Mouse (Mus musculus) liver, embryonic 14.5 days (tissue): Measurements from ENCODE around the gene Krt8. TPM values are rescaled to one million over a fixed set of nuclear protein-coding genes. Genes with fewer than 3 reads are reported as not detected.
A peak's percentile ranks its signal among the peaks of the same experiment; 100 is the strongest.
"Not testable (repeated sequence)": the region's sequence is repeated elsewhere in the genome, so short reads cannot be mapped to it uniquely, and the experiment has no call there.

Experiments
- ATAC-seq: fragments of 200-750 bp; cut with Nextera tagmentation; 2 replicates; pipeline ENCODE4 v1.8.0; 2017; ENCODE audit warnings: moderate number of reproducible peaks, mild to moderate bottlenecking, moderate library complexity; ENCODE audit not compliant: insufficient read depth
- DNase-seq, 3 experiments: peaks; one replicate each; pipeline ENCODE4 v3.0.0-alpha.2; 2012 to 2013; ENCODE audit warnings: low read depth in 3 of 3, low spot score in 3 of 3
- H3K27ac ChIP-seq: fragments of 300-500 bp; sonication (generic); 2 replicates; pipeline ENCODE4 v1.5.1; 2014; ENCODE audit warnings: moderate library complexity, mild to moderate bottlenecking, control low read depth, inconsistent platforms
- H3K27me3 ChIP-seq: fragments of 300-500 bp; sonication (generic); 2 replicates; pipeline ENCODE4 v1.6.1; 2014; ENCODE audit warnings: mild to moderate bottlenecking, low read length, moderate library complexity; ENCODE audit not compliant: control insufficient read depth, insufficient read depth
- H3K36me3 ChIP-seq: fragments of 300-500 bp; sonication (generic); replicated peaks from 2 replicates; pipeline ENCODE4 v1.6.1; 2014; ENCODE audit warnings: low read depth; ENCODE audit not compliant: control insufficient read depth, insufficient read depth
- H3K4me1 ChIP-seq, 2 experiments: fragments of 200-500 bp in 1 of 2; fragments of 300-500 bp in 1 of 2; sonication (generic) in 1 of 2; replicated peaks; 2 replicates each; pipeline ENCODE4 v1.6.1; 2012 to 2014; ENCODE audit warnings: antibody characterized with exemption in 1 of 2, inconsistent platforms in 1 of 2, low read length in 1 of 2; ENCODE audit not compliant: control insufficient read depth in 2 of 2, insufficient read depth in 2 of 2
- H3K4me2 ChIP-seq: fragments of 300-500 bp; sonication (generic); 2 replicates; pipeline ENCODE4 v1.6.1; 2014; ENCODE audit warnings: low read depth, mild to moderate bottlenecking, control low read depth, moderate library complexity
- H3K4me3 ChIP-seq, 2 experiments: fragments of 200-500 bp in 1 of 2; fragments of 300-500 bp in 1 of 2; sonication (generic) in 1 of 2; 2 replicates each; pipeline ENCODE4 v1.5.1; 2012 to 2014; ENCODE audit warnings: low read depth in 2 of 2, low read length in 2 of 2, mild to moderate bottlenecking in 2 of 2, control low read depth in 1 of 2, inconsistent platforms in 1 of 2, moderate library complexity in 1 of 2; ENCODE audit not compliant: insufficient read depth in 1 of 2
- H3K9ac ChIP-seq: fragments of 300-500 bp; sonication (generic); replicated peaks from 2 replicates; pipeline ENCODE4 v1.6.1; 2014; ENCODE audit warnings: mild to moderate bottlenecking, control low read depth, moderate library complexity
- H3K9me3 ChIP-seq: fragments of 300-500 bp; sonication (generic); 2 replicates; pipeline ENCODE4 v1.6.1; 2016; ENCODE audit warnings: low read length, mixed read lengths; ENCODE audit not compliant: control insufficient read depth
- CTCF ChIP-seq: IDR thresholded peaks from 2 replicates; pipeline ENCODE4 v1.5.1; 2016; ENCODE audit warnings: antibody characterized with exemption, low read depth, control low read depth
- EP300 ChIP-seq: IDR thresholded peaks from 2 replicates; pipeline ENCODE4 v1.6.1; 2016; ENCODE audit warnings: antibody characterized with exemption, low read depth
- WGBS: fragments of 180-500 bp; shearing (Covaris S2); extraction: QIAGEN DNeasy Blood & Tissue Kit; methylation state at CpG from one replicate; pipeline ENCODE4 v1.1.7; 2014; ENCODE audit not compliant: insufficient replicate concordance; 5-methylcytosine and 5-hydroxymethylcytosine counted together
- polyA plus RNA-seq, 2 experiments: library from polyadenylated mRNA; depleted of rRNA in 1 of 2; stranded (reverse) in 1 of 2; unstranded in 1 of 2; fragments of >200 nt; fragmentation: Nextera tagmentation in 1 of 2; extraction: Ambion mirVana in 1 of 2; gene quantifications; 2 replicates each; pipeline versions ENCODE4 v1.2.1 to v1.2.3; 2012 to 2014

The Krt8 gene
- polyA plus RNA-seq, 2 experiments = 40.5 to 98.1 TPM

- peaks cover 29% of the 10 kb centered on the region for H3K27me3 ChIP-seq
- TF ChIP-seq CTCF = no peak
- no peak for TF ChIP-seq EP300
- no peaks in the 10 kb centered on the region for H3K36me3 ChIP-seq
- no peaks in the 10 kb centered on the region for H3K4me1 ChIP-seq
- DNase-seq = peak in 1 of 3 experiments; percentile 34
- no peaks in the 10 kb centered on the region for H3K9me3 ChIP-seq
- H3K4me3 ChIP-seq = peak overlapping the region; percentile 40 to 41
- H3K9ac ChIP-seq = no peak overlapping the region; the same call in 1 of the 2 replicates
- peak; percentile 48; the same call in 1 of the 2 replicates for ATAC-seq
- peak overlapping the region; percentile 49 for H3K4me2 ChIP-seq
- no peak overlapping the region for H3K27ac ChIP-seq
- 1% methylated on average over 34 of the region's 34 CpGs for WGBS
Measured at GRCm38 (mm10) chr15:102002646-102003488, 1.4 kb downstream of the Krt8 start.

DNA sequence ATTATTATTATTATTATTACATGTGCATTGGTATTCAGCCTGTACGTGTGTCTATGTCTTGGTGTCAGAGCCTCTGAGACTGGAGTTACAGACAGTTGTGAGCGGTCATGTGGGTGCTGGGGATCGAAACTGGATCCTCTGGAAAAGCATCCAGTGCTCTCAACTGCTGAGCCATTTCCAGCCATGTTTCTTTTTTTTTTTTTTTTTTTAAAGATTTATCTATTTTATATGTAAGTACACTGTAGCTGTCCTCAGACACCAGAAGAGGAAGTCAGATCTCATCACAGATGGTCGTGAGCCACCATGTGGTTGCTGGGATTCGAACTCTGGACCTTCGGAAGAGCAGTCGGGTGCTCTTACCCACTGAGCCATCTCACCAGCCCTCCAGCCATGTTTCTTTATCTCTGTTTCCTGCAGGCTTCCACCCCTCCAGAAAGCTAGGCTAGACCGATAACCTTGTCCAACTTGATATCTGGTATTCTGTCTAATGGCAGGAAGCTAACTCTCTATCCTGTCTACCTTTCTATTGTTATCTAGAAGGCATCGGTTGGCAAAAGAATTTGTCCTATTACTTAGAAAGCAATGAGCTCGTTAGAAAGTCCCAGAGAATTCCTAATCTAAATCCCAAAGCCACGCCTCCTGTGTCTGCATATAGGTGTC is 4.5 kb downstream of the Krt8 start:
- H3K4me2 ChIP-seq = no peak overlapping the region
- H3K4me1 ChIP-seq = 0 out of 4 replicates have a peak, but pooled peaks cover 0 to 3% of the 10 kb centered on the region in 2 experiments
- TF ChIP-seq EP300 = no peak
- TF ChIP-seq CTCF = no peak
- H3K9me3 ChIP-seq = no peaks in the 10 kb centered on the region
- H3K27me3 ChIP-seq = peaks cover 18% of the 10 kb centered on the region
- H3K27ac ChIP-seq = no peak overlapping the region
- ATAC-seq (no peak), DNase-seq (no peak)
- 44% methylated on average over 11 of the region's 11 CpGs for WGBS
- no peak overlapping the region for H3K9ac ChIP-seq
- H3K4me3 ChIP-seq = no peak overlapping the region
- H3K36me3 ChIP-seq = no peaks in the 10 kb centered on the region

GRCm38 (mm10) chr15:101999156-101999555 is 5.1 kb downstream of the Krt8 start:
- no peak overlapping the region for H3K4me3 ChIP-seq
- ATAC-seq = no peak

DNA sequence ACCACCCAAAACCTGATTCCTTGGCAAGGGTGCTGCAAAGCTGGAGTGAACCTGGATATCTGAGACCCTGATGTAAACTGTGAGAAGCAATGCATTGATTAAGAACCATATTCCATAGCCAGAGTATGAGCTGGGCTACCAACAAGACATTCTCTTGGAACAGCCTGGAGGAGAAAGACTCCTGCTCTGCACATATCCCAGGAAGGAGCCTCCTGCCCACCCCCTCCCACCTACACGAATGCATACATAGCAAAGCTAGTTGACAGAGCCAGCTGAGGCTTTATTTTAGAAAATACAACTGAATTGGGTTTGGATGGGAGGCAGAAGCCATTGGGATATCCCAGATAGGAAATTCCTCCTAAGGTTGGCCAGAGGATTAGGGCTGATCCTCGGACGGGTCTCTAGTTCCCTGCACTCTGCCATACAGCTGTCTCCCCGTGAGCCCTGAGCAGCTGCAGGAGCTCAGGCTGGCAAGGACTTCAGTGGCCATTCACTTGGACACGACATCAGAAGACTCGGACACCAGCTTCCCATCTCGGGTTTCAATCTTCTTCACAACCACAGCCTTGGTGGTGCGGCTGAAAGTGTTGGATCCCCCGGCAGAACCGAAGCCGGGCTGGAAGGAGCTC is 7.7 kb downstream of the Krt8 start:
- not testable (repeated sequence) for ATAC-seq, DNase-seq
- 70% methylated on average over 10 of the region's 11 CpGs for WGBS

More at GRCm38 (mm10) chr15:101999156-101999555, 5.1 kb downstream of the Krt8 start:
- 27% methylated on average over 11 of the region's 11 CpGs for WGBS
- DNase-seq = no peak
- Histone ChIP-seq H3K36me3 (no peaks in the 10 kb centered on the region), H3K27me3 (peaks cover 17% of the 10 kb centered on the region), H3K4me1 (peaks cover 4 to 9% of the 10 kb centered on the region in 2 experiments; a peak in 3 of 4 replicates), H3K4me2 (no peak overlapping the region), H3K27ac (no peak overlapping the region), H3K9ac (no peak overlapping the region), H3K9me3 (no peaks in the 10 kb centered on the region)
- TF ChIP-seq EP300 (no peak), CTCF (no peak)

More for the DNA sequence above, 7.7 kb downstream of the Krt8 start:
- H3K36me3 ChIP-seq, H3K9ac ChIP-seq, H3K27ac ChIP-seq, H3K9me3 ChIP-seq, H3K4me2 ChIP-seq, H3K27me3 ChIP-seq, H3K4me3 ChIP-seq: not testable (repeated sequence)
- H3K4me1 ChIP-seq = peaks cover 4 to 11% of the 10 kb centered on the region in 2 experiments; a peak in 3 of 4 replicates
